Mouse (Mus musculus): ENCODE data around the gene Efhd1. TPM values are rescaled to one million over a fixed set of nuclear protein-coding genes. Genes with fewer than 3 reads are reported as not detected.

The Efhd1 gene
- polyA plus RNA-seq, 1 experiment from 2014 or later, result 0.09 TPM

GRCm38 (mm10) chr1:87326742-87327163 is 62.6 kb downstream of the Efhd1 start, which contains the start of gene Gigyf2:
Gene Gigyf2, plus strand, starts transcription at chr1:87326998.
- Histone ChIP-seq H3K27ac (ENCODE audit: low read length) (peak within 1 kb of the TSS; percentile 82), H3K9ac (ENCODE audit: low read depth, low read length) (peak within 1 kb of the TSS; percentile 95), H3K4me1 (ENCODE audit: control insufficient read depth, low read depth, low read length) (peaks cover 11% of the 10 kb centered on the region), H3K27me3 (ENCODE audit: control insufficient read depth, insufficient read depth, low read depth, low read length) (no peaks in the 10 kb centered on the region), H3K36me3 (ENCODE audit: control insufficient read depth, insufficient read depth) (no peaks in the 10 kb centered on the region), H3K4me3 (ENCODE audit: low read depth, low read length) (peak within 1 kb of the TSS; percentile 88), H3K4me2 (ENCODE audit: low read depth, low read length) (peak within 1 kb of the TSS; percentile 67), H3K9me3 (replicated peaks; ENCODE audit: control insufficient read depth, low read length) (no peaks in the 10 kb centered on the region)
- peak; percentile 98 for ATAC-seq (ENCODE audit: low read depth)
- WGBS (ENCODE audit: insufficient replicate concordance), result 0% methylated on average over 30 of the region's 36 CpGs

GRCm38 (mm10) chr1:87327165-87327861 is 63.1 kb downstream of the Efhd1 start:
- Histone ChIP-seq H3K36me3 (ENCODE audit: control insufficient read depth, insufficient read depth) (no peaks in the 10 kb centered on the region), H3K9ac (ENCODE audit: low read depth, low read length) (peak overlapping the region; percentile 95), H3K27ac (ENCODE audit: low read length) (peak overlapping the region; percentile 82), H3K27me3 (ENCODE audit: control insufficient read depth, insufficient read depth, low read depth, low read length) (no peaks in the 10 kb centered on the region), H3K4me1 (ENCODE audit: control insufficient read depth, low read depth, low read length) (peaks cover 12% of the 10 kb centered on the region), H3K4me2 (ENCODE audit: low read depth, low read length) (peak overlapping the region; percentile 67), H3K9me3 (replicated peaks; ENCODE audit: control insufficient read depth, low read length) (no peaks in the 10 kb centered on the region), H3K4me3 (ENCODE audit: low read depth, low read length) (peak overlapping the region; percentile 88)
- ATAC-seq (ENCODE audit: low read depth), result peak; percentile 70
- under 1% methylated on average over 42 of the region's 53 CpGs for WGBS (ENCODE audit: insufficient replicate concordance)

GRCm38 (mm10) chr1:87331774-87332173 is 67.6 kb downstream of the Efhd1 start:
- H3K36me3 ChIP-seq (ENCODE audit: control insufficient read depth, insufficient read depth), result peaks cover 9% of the 10 kb centered on the region
- no peaks in the 10 kb centered on the region for H3K27me3 ChIP-seq (ENCODE audit: control insufficient read depth, insufficient read depth, low read depth, low read length)
- H3K9ac ChIP-seq (ENCODE audit: low read depth, low read length), result no peak overlapping the region
- no peaks in the 10 kb centered on the region for H3K9me3 ChIP-seq (replicated peaks; ENCODE audit: control insufficient read depth, low read length)
- ATAC-seq (ENCODE audit: low read depth), result no peak
- 85% methylated on average over 4 of the region's 4 CpGs for WGBS (ENCODE audit: insufficient replicate concordance)
- H3K4me1 ChIP-seq (ENCODE audit: control insufficient read depth, low read depth, low read length), result peaks cover 9% of the 10 kb centered on the region
- no peak overlapping the region for H3K4me2 ChIP-seq (ENCODE audit: low read depth, low read length)
- no peak overlapping the region for H3K27ac ChIP-seq (ENCODE audit: low read length)
- no peak overlapping the region for H3K4me3 ChIP-seq (ENCODE audit: low read depth, low read length)

- H3K9me3 ChIP-seq (replicated peaks; ENCODE audit: control insufficient read depth, low read length), result no peaks in the 10 kb centered on the region
- H3K4me3 ChIP-seq (ENCODE audit: low read depth, low read length), result no peak overlapping the region
- no peak overlapping the region for H3K9ac ChIP-seq (ENCODE audit: low read depth, low read length)
- no peaks in the 10 kb centered on the region; the same call in 1 of the 2 replicates for H3K36me3 ChIP-seq (ENCODE audit: control insufficient read depth, insufficient read depth)
- no peaks in the 10 kb centered on the region for H3K4me1 ChIP-seq (ENCODE audit: control insufficient read depth, low read depth, low read length)
- no peak overlapping the region for H3K4me2 ChIP-seq (ENCODE audit: low read depth, low read length)
- no peak for ATAC-seq (ENCODE audit: low read depth)
- H3K27ac ChIP-seq (ENCODE audit: low read length), result no peak overlapping the region
- WGBS (ENCODE audit: insufficient replicate concordance), result 55% methylated on average over 2 of the region's 2 CpGs
- H3K27me3 ChIP-seq (ENCODE audit: control insufficient read depth, insufficient read depth, low read depth, low read length), result no peaks in the 10 kb centered on the region
Measured at GRCm38 (mm10) chr1:87350576-87350975, 86.4 kb downstream of the Efhd1 start.

GRCm38 (mm10) chr1:87360276-87360675 is 96.1 kb downstream of the Efhd1 start:
- no peak overlapping the region for H3K27ac ChIP-seq (ENCODE audit: low read length)
- no peak overlapping the region for H3K9ac ChIP-seq (ENCODE audit: low read depth, low read length)
- H3K36me3 ChIP-seq (ENCODE audit: control insufficient read depth, insufficient read depth), result peaks cover 11% of the 10 kb centered on the region
- H3K9me3 ChIP-seq (replicated peaks; ENCODE audit: control insufficient read depth, low read length), result no peaks in the 10 kb centered on the region
- H3K4me1 ChIP-seq (ENCODE audit: control insufficient read depth, low read depth, low read length), result no peaks in the 10 kb centered on the region
- no peak for ATAC-seq (ENCODE audit: low read depth)
- WGBS (ENCODE audit: insufficient replicate concordance), result 48% methylated on average over 1 of the region's 1 CpGs
- H3K4me2 ChIP-seq (ENCODE audit: low read depth, low read length), result no peak overlapping the region
- no peaks in the 10 kb centered on the region for H3K27me3 ChIP-seq (ENCODE audit: control insufficient read depth, insufficient read depth, low read depth, low read length)
- no peak overlapping the region for H3K4me3 ChIP-seq (ENCODE audit: low read depth, low read length)

Other genes with a start within 250 kb of the Efhd1 start
- gene Alppl2, start 174.4 kb upstream of the Efhd1 start, polyA plus RNA-seq (2015; fragmentation: Nextera tagmentation; extraction: Ambion mirVana), result not detected in 2 replicates
- gene Alpi, start 162.8 kb upstream of the Efhd1 start, polyA plus RNA-seq (2015; fragmentation: Nextera tagmentation; extraction: Ambion mirVana), result 2.4 TPM in 1 of 2 replicates, not detected in the other
- not detected in 2 replicates for gene Akp3, start 139.4 kb upstream of the Efhd1 start, polyA plus RNA-seq (2015; fragmentation: Nextera tagmentation; extraction: Ambion mirVana)
- gene Ecel1, start 107.8 kb upstream of the Efhd1 start, polyA plus RNA-seq (2015; fragmentation: Nextera tagmentation; extraction: Ambion mirVana), result 0.04 TPM in 1 of 2 replicates, not detected in the other
- not detected in 2 replicates for gene Prss56, start 81.0 kb upstream of the Efhd1 start, polyA plus RNA-seq (2015; fragmentation: Nextera tagmentation; extraction: Ambion mirVana)
- gene Chrnd, start 73.8 kb upstream of the Efhd1 start, polyA plus RNA-seq (2015; fragmentation: Nextera tagmentation; extraction: Ambion mirVana), result 0.07 and 0.39 TPM in 2 replicates
- 0.18 and 0.99 TPM in 2 replicates for gene Chrng, start 59.7 kb upstream of the Efhd1 start, polyA plus RNA-seq (2015; fragmentation: Nextera tagmentation; extraction: Ambion mirVana)
- gene Eif4e2, start 50.4 kb upstream of the Efhd1 start, polyA plus RNA-seq (2015; fragmentation: Nextera tagmentation; extraction: Ambion mirVana), result 64.2 and 68.8 TPM in 2 replicates
- 17.3 and 17.9 TPM in 2 replicates for gene Gigyf2, start 62.6 kb downstream of the Efhd1 start, polyA plus RNA-seq (2015; fragmentation: Nextera tagmentation; extraction: Ambion mirVana)
- gene Kcnj13, start 130.4 kb downstream of the Efhd1 start, polyA plus RNA-seq (2015; fragmentation: Nextera tagmentation; extraction: Ambion mirVana), result 0.25 and 0.48 TPM in 2 replicates
- gene Snorc, start 205.9 kb downstream of the Efhd1 start, polyA plus RNA-seq (2015; fragmentation: Nextera tagmentation; extraction: Ambion mirVana), result not detected in 2 replicates
- 0.65 and 0.69 TPM in 2 replicates for gene Neu2, start 245.5 kb downstream of the Efhd1 start, polyA plus RNA-seq (2015; fragmentation: Nextera tagmentation; extraction: Ambion mirVana)

Measured in liver, embryonic 16.5 days (tissue).